Mouse (Mus musculus) liver, postnatal 0 days (tissue): ENCODE measurements around the gene Psmb1.

Source experiments
- CTCF ChIP-seq: sonication (generic); IDR thresholded peaks from 2 replicates; pipeline ENCODE4 v1.5.1; 2016; ENCODE audit warnings: antibody characterized with exemption, low read depth
- EP300 ChIP-seq: IDR thresholded peaks from 2 replicates; pipeline ENCODE4 v1.6.1; 2016; ENCODE audit warnings: antibody characterized with exemption, low read depth, mild to moderate bottlenecking

DNA sequence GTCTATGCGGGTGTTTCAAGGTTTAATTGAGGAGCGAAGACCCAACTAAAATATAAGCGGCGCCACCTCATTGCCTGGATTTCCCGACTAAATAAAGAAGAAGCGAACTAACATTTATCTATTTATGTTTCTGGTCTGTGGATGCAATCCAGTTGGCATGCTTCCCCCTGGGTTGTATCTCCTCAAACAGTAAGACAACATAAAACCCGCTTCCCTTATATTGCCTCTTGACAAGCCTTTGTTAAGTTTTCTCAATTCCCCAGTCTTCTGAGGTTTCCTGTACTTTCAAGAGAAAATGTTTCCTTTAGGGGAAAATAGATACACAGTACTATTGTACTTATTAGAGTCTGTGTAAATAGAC, 818 bp downstream of the Psmb1 start:
- TF ChIP-seq CTCF (no peak), EP300 (no peak)
